Mouse (Mus musculus): Measurements from ENCODE around the gene Sh3bgrl2. TPM values are rescaled to one million over a fixed set of nuclear protein-coding genes. Genes with fewer than 3 reads are reported as not detected.
A peak's percentile ranks its signal among the peaks of the same experiment; 100 is the strongest.

Sh3bgrl2 gene
- polyA plus RNA-seq, 1 experiment = 13.8 TPM

DNA sequence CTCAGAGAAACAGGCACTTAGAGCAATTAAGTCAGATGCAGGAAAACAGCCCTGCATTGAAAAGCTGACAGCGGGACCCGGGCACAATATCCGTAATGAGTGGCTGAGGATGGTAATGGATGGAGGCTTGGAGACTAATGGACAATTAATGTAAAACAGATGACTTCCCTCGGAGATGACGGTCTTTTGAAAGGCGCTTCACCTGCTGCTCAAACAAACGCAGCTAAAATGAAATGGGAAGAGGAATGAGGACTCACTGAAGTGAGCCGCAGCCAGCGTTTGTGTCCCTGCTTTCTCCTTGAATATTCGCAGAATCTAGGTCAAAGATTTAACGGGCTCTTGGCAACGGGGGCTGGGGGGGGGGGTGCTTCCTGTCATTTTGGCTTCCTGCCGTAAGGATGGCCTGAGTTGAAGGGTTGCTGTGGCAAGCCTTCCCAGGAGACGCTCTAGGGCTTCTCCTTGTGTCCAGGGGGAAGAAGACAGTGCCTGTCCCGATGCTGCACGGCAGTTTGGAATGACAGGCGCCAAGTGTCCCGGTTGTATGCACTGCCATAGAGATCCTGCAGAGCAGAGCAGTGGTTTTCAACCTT, 138.5 kb downstream of the Sh3bgrl2 start:
- no peak overlapping the region; the same call in 1 of the 2 replicates for H3K27ac ChIP-seq (ENCODE audit: insufficient read depth, low read length)
- no peaks in the 10 kb centered on the region for H3K4me1 ChIP-seq (ENCODE audit: control insufficient read depth, insufficient read depth, low read length)
- H3K4me3 ChIP-seq (ENCODE audit: insufficient read depth, low read length) = peak overlapping the region; percentile 5; the same call in 1 of the 2 replicates
- no peak for TF ChIP-seq POLR2A (IDR thresholded peaks at IDR 0.05; ENCODE audit: extremely low read depth, insufficient read depth, low read length)
- TF ChIP-seq CTCF (IDR thresholded peaks at IDR 0.05; ENCODE audit: extremely low read depth, insufficient read depth, low read length) = no peak

DNA sequence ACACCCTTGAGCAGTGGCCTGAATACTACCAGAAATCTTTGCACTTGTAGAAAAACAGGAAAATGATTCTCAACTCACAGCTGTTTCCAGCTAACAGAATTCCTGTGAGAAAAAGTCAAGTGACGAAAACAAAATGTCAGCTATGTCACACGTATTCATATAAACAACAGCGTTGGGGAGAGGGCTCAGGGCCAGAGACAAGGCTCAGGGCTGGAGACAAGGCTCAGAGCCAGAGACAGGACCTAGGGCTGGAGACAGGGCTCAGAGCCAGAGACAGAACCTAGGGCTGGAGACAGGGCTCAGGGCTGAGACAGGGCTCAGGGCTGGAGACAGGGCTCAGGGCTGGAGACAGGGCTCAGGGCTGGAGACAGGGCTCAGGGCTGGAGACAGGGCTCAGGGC, 139.8 kb downstream of the Sh3bgrl2 start:
- Histone ChIP-seq H3K27ac (ENCODE audit: insufficient read depth, low read length) (no peak overlapping the region), H3K4me1 (ENCODE audit: control insufficient read depth, insufficient read depth, low read length) (no peaks in the 10 kb centered on the region), H3K4me3 (ENCODE audit: insufficient read depth, low read length) (no peak overlapping the region)
- TF ChIP-seq POLR2A (IDR thresholded peaks at IDR 0.05; ENCODE audit: extremely low read depth, insufficient read depth, low read length) (no peak), CTCF (IDR thresholded peaks at IDR 0.05; ENCODE audit: extremely low read depth, insufficient read depth, low read length) (no peak)

Other genes starting within 250 kb of the Sh3bgrl2 start
- gene Lca5, start 107.2 kb upstream of the Sh3bgrl2 start, polyA plus RNA-seq (2012; rRNA removed) = 8.1 and 9.1 TPM in 2 replicates